Mouse (Mus musculus): ENCODE results near the gene Ptpre.

DNA sequence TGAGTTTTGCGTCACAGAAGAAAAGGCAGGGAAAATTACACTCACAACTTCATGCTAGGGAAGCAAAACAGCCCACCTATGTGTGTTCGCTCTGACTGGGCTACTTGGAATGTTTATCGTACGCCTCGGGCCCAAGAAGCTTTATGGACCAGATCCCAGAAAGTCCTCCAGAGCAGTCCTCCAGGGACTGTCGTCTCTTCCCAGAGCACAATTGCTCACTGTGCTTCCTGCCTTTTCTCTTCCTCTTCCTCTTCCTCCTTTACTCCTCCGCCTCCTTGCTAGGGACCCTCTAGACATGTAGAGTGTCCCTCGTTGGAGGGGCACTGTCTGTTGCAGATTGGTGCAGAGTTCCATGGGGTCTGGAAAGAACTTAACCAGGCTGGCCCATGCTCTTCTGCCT lies 111.5 kb downstream of the Ptpre start:
- TF ChIP-seq CTCF (IDR thresholded peaks at IDR 0.05; ENCODE audit: low read depth) (no peak), EP300 (IDR thresholded peaks at IDR 0.05; ENCODE audit: low read depth) (no peak)

All from heart, postnatal 0 days (tissue).